Comparison of ENCODE assay signal across 38 mouse cellular contexts in genomic region chr3:92466576-92466975, GRCm38 (mm10). TPM values are rescaled to one million over a fixed set of nuclear protein-coding genes. Genes with fewer than 3 reads are reported as not detected.
"Had no signal": no experiment of that assay in that cellular context is flagged by ENCODE, and none has a peak within 500 bp of the region (broad histone marks: within the 10 kb centered on the region; RNA-seq: fewer than 3 reads in every experiment).

No protein-coding gene starts in this region.

- DNase-seq: gastrocnemius, postnatal 14 days; gastrocnemius, postnatal 36 days; heart, adult 2 months; heart, postnatal 10 days; heart, postnatal 4 days; kidney, adult 18-20 months; kidney, adult 8-10 months; kidney, postnatal 10 days; kidney, postnatal 25 days; kidney, postnatal 4 days; left cerebral cortex, postnatal 4 days had no signal

- H3K4me1 ChIP-seq: heart, embryonic 10.5 days; heart, embryonic 12.5 days; hindbrain, embryonic 10.5 days; hindbrain, embryonic 12.5 days; intestine, embryonic 15.5 days; limb, embryonic 13.5 days; limb, embryonic 15.5 days; liver, embryonic 12.5 days had no signal

- H3K9ac ChIP-seq: heart, embryonic 12.5 days; hindbrain, embryonic 12.5 days; hindbrain, embryonic 14.5 days; intestine, embryonic 15.5 days; limb, embryonic 13.5 days; limb, embryonic 15.5 days; liver, embryonic 12.5 days had no signal

- H3K9me3 ChIP-seq: heart, embryonic 10.5 days; heart, embryonic 12.5 days; hindbrain, embryonic 10.5 days; hindbrain, embryonic 12.5 days; intestine, embryonic 15.5 days; limb, embryonic 13.5 days; limb, embryonic 15.5 days; liver, embryonic 12.5 days had no signal

- H3K4me2 ChIP-seq: heart, embryonic 12.5 days; hindbrain, embryonic 12.5 days; hindbrain, embryonic 14.5 days; intestine, embryonic 15.5 days; limb, embryonic 13.5 days; limb, embryonic 15.5 days; liver, embryonic 12.5 days had no signal

- H3K4me3 ChIP-seq: heart, adult 2 months; heart, embryonic 10.5 days; heart, embryonic 12.5 days; hindbrain, embryonic 10.5 days; hindbrain, embryonic 12.5 days; intestine, embryonic 15.5 days; layer of hippocampus, adult 2 months; left cerebral cortex, adult 2 months; limb, embryonic 13.5 days; limb, embryonic 15.5 days; liver, embryonic 12.5 days had no signal

- H3K36me3 ChIP-seq: heart, embryonic 10.5 days; heart, embryonic 12.5 days; hindbrain, embryonic 10.5 days; hindbrain, embryonic 12.5 days; intestine, embryonic 15.5 days; limb, embryonic 13.5 days; limb, embryonic 15.5 days; liver, embryonic 12.5 days had no signal

- H3K27ac ChIP-seq: heart, adult 2 months; heart, embryonic 10.5 days; hindbrain, embryonic 10.5 days; hindbrain, embryonic 12.5 days; hindbrain, embryonic 14.5 days; intestine, embryonic 15.5 days; layer of hippocampus, adult 2 months; left cerebral cortex, adult 2 months; limb, embryonic 13.5 days; limb, embryonic 15.5 days; liver, embryonic 12.5 days had no signal

- H3K27me3 ChIP-seq: heart, embryonic 12.5 days; hindbrain, embryonic 12.5 days; intestine, embryonic 15.5 days; limb, embryonic 13.5 days; limb, embryonic 15.5 days; liver, embryonic 12.5 days had no signal

- ATAC-seq: hindbrain, embryonic 16.5 days; inflammation-experienced regulatory T-cells, adult 6 months; intestine, embryonic 15.5 days; intestine, postnatal 0 days; liver, embryonic 12.5 days had no signal

RNA-seq across cellular contexts. Expression of gene Sprr3, which starts 8.1 kb away (rescaled TPM):
- total RNA-seq: gastrocnemius, adult 18-20 months; gastrocnemius, adult 8-10 months; gastrocnemius, postnatal 14 days; gastrocnemius, postnatal 36 days; heart, adult 2 months; heart, postnatal 10 days; heart, postnatal 25 days; heart, postnatal 4 days; layer of hippocampus, adult 2 months; layer of hippocampus, postnatal 10 days; layer of hippocampus, postnatal 25 days; left cerebral cortex, adult 2 months; left cerebral cortex, postnatal 25 days; left cerebral cortex, postnatal 4 days; liver, adult 2 months had no signal
- polyA plus RNA-seq: gonadal fat pad, adult 2 months; heart, adult 2 months; heart, embryonic 10.5 days; heart, embryonic 12.5 days; heart, embryonic 14.5 days; heart, embryonic 16.5 days; hindbrain, embryonic 10.5 days; hindbrain, embryonic 12.5 days; hindbrain, embryonic 14.5 days; hindbrain, embryonic 16.5 days; inflammation-experienced regulatory T-cells, adult 6 months; intestine, embryonic 15.5 days; intestine, postnatal 0 days; kidney, embryonic 14.5 days; kidney, embryonic 16.5 days; limb, embryonic 11.5 days; limb, embryonic 13.5 days; liver, adult 2 months; liver, embryonic 12.5 days had no signal

RNA-seq across cellular contexts. Expression of gene Sprr1a, which starts 19.1 kb away (rescaled TPM):
- total RNA-seq: gastrocnemius, adult 18-20 months; gastrocnemius, adult 8-10 months; gastrocnemius, postnatal 14 days; gastrocnemius, postnatal 36 days; heart, adult 2 months; heart, postnatal 10 days; heart, postnatal 25 days; heart, postnatal 4 days; layer of hippocampus, adult 2 months; layer of hippocampus, postnatal 10 days; layer of hippocampus, postnatal 25 days; left cerebral cortex, adult 2 months; left cerebral cortex, postnatal 25 days; left cerebral cortex, postnatal 4 days; liver, adult 2 months had no signal
- polyA plus RNA-seq: heart, embryonic 10.5 days; heart, embryonic 14.5 days; hindbrain, embryonic 10.5 days; hindbrain, embryonic 12.5 days; hindbrain, embryonic 14.5 days; inflammation-experienced regulatory T-cells, adult 6 months; limb, embryonic 11.5 days; liver, adult 2 months; liver, embryonic 12.5 days had no signal

RNA-seq across cellular contexts. Expression of gene Sprr1b, which starts 28.0 kb away (rescaled TPM):
- total RNA-seq: gastrocnemius, adult 18-20 months; gastrocnemius, adult 8-10 months; gastrocnemius, postnatal 14 days; gastrocnemius, postnatal 36 days; heart, adult 2 months; heart, postnatal 10 days; heart, postnatal 25 days; heart, postnatal 4 days; layer of hippocampus, adult 2 months; layer of hippocampus, postnatal 10 days; layer of hippocampus, postnatal 25 days; left cerebral cortex, adult 2 months; left cerebral cortex, postnatal 25 days; left cerebral cortex, postnatal 4 days; liver, adult 2 months had no signal
- polyA plus RNA-seq: gonadal fat pad, adult 2 months; heart, adult 2 months; heart, embryonic 10.5 days; heart, embryonic 12.5 days; heart, embryonic 14.5 days; heart, embryonic 16.5 days; hindbrain, embryonic 10.5 days; hindbrain, embryonic 12.5 days; hindbrain, embryonic 14.5 days; hindbrain, embryonic 16.5 days; inflammation-experienced regulatory T-cells, adult 6 months; intestine, postnatal 0 days; kidney, embryonic 14.5 days; kidney, embryonic 16.5 days; limb, embryonic 11.5 days; limb, embryonic 13.5 days; liver, adult 2 months; liver, embryonic 12.5 days had no signal

RNA-seq across cellular contexts. Expression of gene Sprr4, which starts 33.7 kb away (rescaled TPM):
- total RNA-seq: gastrocnemius, adult 18-20 months; gastrocnemius, adult 8-10 months; gastrocnemius, postnatal 14 days; gastrocnemius, postnatal 36 days; heart, adult 2 months; heart, postnatal 10 days; heart, postnatal 25 days; heart, postnatal 4 days; layer of hippocampus, adult 2 months; layer of hippocampus, postnatal 10 days; layer of hippocampus, postnatal 25 days; left cerebral cortex, adult 2 months; left cerebral cortex, postnatal 25 days; left cerebral cortex, postnatal 4 days; liver, adult 2 months had no signal
- polyA plus RNA-seq: gonadal fat pad, adult 2 months; heart, adult 2 months; heart, embryonic 10.5 days; heart, embryonic 12.5 days; heart, embryonic 14.5 days; heart, embryonic 16.5 days; hindbrain, embryonic 10.5 days; hindbrain, embryonic 12.5 days; hindbrain, embryonic 14.5 days; hindbrain, embryonic 16.5 days; inflammation-experienced regulatory T-cells, adult 6 months; intestine, embryonic 15.5 days; intestine, postnatal 0 days; kidney, embryonic 14.5 days; kidney, embryonic 16.5 days; limb, embryonic 11.5 days; limb, embryonic 13.5 days; limb, embryonic 15.5 days; liver, adult 2 months; liver, embryonic 12.5 days had no signal

RNA-seq across cellular contexts. Expression of gene Sprr2k, which starts 34.2 kb away (rescaled TPM):
- total RNA-seq: gastrocnemius, adult 18-20 months; gastrocnemius, adult 8-10 months; gastrocnemius, postnatal 14 days; gastrocnemius, postnatal 36 days; heart, adult 2 months; heart, postnatal 10 days; heart, postnatal 25 days; heart, postnatal 4 days; layer of hippocampus, adult 2 months; layer of hippocampus, postnatal 10 days; layer of hippocampus, postnatal 25 days; left cerebral cortex, adult 2 months; left cerebral cortex, postnatal 25 days; left cerebral cortex, postnatal 4 days; liver, adult 2 months had no signal
- polyA plus RNA-seq: gonadal fat pad, adult 2 months; heart, adult 2 months; heart, embryonic 10.5 days; heart, embryonic 12.5 days; heart, embryonic 14.5 days; heart, embryonic 16.5 days; hindbrain, embryonic 10.5 days; hindbrain, embryonic 12.5 days; hindbrain, embryonic 14.5 days; hindbrain, embryonic 16.5 days; inflammation-experienced regulatory T-cells, adult 6 months; intestine, embryonic 15.5 days; intestine, postnatal 0 days; kidney, embryonic 14.5 days; kidney, embryonic 16.5 days; limb, embryonic 11.5 days; limb, embryonic 13.5 days; liver, adult 2 months; liver, embryonic 12.5 days had no signal
